Mouse (Mus musculus) spleen, postnatal 36 days (tissue): ENCODE measurements at regions not wholly inside any gene's neighbourhood (a gene's known extent, or its start where the extent isn't known, plus 50 kb on each side); places are given as distances from the start of the nearest gene placed in this dataset.
A peak's percentile ranks its signal among the peaks of the same experiment; 100 is the strongest.
"Not testable (repeated sequence)": the region's sequence is repeated elsewhere in the genome, so short reads cannot be mapped to it uniquely, and the experiment has no call there.

Experiments used
- DNase-seq, 2 experiments: peaks; one replicate each; pipeline ENCODE4 v3.0.0; 2022; ENCODE audit warnings: low spot score in 2 of 2, mixed read lengths in 1 of 2

GRCm38 (mm10) chr5:40177982-40178748 is 422.9 kb upstream of the Hs3st1 start:
- DNase-seq: no peak

- no peak for DNase-seq
Measured at GRCm38 (mm10) chr5:40136740-40137285, 381.5 kb upstream of the Hs3st1 start.

- no peak for DNase-seq
Measured at GRCm38 (mm10) chr5:40124337-40124736, 369.1 kb upstream of the Hs3st1 start.

- DNase-seq: no peak
Measured at GRCm38 (mm10) chr5:40116849-40117248, 361.6 kb upstream of the Hs3st1 start.

DNA sequence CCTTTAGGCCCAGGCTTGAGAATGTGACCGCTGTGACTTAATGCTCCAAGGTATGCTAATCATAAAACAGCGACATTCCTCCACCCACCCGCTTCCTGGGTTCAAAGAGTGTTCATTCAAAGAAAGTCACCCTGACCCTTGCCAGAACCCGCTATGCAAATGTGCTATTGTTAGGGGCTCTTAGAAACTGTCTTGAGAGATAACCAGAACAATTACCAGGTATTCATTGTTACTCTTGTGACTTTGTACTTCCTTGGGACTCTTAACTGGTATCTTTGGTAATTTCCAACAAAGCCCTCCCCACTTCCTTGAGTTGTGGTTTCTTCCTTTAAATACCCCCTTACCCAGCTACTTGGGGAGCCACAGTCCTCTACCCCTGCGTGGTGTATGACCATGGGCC is 334.3 kb upstream of the Hs3st1 start:
- not testable (repeated sequence) for DNase-seq

- DNase-seq: no peak
Measured at GRCm38 (mm10) chr5:40045288-40045687, 290.0 kb upstream of the Hs3st1 start.

DNA sequence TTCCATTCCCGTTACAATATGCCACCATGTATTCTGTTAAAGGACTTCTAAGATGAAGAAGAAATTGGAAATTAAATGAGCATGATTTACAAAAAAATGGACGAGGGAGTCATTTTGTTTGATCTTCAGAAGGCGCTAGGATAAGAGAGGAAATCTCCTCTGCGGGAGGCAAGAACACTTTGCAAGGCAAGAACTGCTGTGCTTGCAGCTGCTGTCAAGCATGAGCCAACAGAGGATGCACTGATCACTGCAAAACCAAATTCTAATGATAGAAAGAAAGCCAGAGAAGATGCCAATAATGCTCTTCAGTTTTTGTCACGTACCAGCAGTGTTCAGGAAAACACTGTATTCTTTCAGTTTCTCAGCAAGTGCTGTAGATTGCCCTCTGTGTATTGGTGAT is 279.2 kb upstream of the Hs3st1 start:
- no peak for DNase-seq

- DNase-seq: no peak
Measured at GRCm38 (mm10) chr5:40033686-40034085, 278.4 kb upstream of the Hs3st1 start.

DNA sequence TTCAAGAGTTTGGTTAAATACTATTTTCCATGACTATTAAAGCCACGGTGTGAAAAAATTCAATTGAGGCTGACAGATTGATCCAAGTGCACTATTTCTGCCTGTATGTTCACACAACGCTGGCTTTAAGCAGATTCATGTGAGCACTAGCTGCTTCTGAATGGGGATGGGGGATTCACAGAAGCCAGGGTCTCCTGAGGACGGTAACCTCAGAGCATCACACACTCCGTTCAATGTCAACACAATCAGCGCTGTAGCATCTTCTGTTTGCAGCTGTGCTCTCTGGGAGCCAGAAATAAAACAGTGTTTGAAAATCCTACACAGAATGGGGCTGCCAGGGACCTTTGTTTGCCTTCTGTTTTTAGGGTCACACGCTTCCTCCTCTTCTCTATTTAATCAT is 275.0 kb upstream of the Hs3st1 start:
- DNase-seq: no peak

GRCm38 (mm10) chr5:40015946-40016345 is 260.7 kb upstream of the Hs3st1 start:
- DNase-seq: no peak

DNA sequence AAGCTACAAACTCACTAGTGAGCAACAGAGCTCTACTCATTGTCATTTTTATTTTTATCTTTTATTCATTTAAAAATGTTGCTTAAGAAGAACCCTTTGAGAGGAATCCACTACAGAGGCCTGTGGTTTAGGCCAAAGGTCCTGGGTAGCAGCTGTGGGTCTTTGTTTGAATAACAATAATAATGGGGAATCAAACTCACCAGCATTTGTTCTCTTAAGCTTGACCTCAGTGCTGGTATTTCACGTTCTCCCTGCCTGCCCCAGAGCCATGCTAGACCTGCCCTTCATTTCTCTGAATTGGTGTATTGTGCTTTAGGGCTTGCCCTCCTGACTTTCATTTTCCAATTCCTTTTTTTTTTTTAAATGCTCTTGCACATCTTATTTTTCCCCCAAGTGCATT is 232.8 kb upstream of the Hs3st1 start:
- DNase-seq: no peak

- DNase-seq: no peak
Measured at GRCm38 (mm10) chr5:39964371-39964770, 209.1 kb upstream of the Hs3st1 start.

DNA sequence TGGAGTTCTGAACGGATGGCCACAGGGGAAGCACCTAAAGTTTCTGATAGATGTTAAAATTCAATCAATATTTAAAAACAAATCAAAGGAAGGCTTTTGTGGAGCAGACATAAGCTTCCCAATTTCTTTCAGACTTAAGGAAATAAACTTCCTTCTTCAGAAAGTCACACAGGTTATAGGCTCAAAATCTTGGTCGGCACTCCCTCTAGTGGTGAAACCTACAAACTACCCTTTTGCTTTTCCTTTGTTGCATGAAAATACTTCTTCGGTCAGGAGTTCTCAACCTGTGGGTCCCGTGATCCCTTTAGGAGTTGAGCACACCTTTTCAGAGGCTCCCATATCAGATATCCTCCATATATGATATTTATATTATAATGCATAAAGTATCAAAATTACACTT is 205.7 kb upstream of the Hs3st1 start:
- peak in 1 of 2 experiments; percentile 1 for DNase-seq

DNA sequence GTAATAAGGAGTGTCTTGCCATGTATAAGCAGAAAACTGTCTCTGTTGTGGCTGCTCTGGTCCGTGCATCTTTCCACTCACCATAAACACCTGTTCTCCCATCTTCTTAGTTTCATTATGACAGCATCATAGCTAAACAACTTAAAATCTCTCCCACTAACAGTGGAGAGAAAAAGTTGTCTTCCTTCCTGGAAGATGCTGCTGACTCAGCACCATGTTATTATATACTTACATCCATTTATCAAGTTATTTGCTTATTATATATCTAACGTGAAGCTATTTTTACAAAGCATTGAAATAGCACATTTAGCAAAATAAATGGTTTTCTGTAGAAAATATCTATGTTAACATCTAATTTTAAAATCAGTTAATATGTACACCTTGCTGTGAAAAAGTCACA is 180.3 kb upstream of the Hs3st1 start:
- DNase-seq: no peak

- no peak for DNase-seq
Measured at GRCm38 (mm10) chr5:39931890-39932289, 176.6 kb upstream of the Hs3st1 start.

- DNase-seq: no peak
Measured at GRCm38 (mm10) chr5:39909369-39909768, 154.1 kb upstream of the Hs3st1 start.

DNA sequence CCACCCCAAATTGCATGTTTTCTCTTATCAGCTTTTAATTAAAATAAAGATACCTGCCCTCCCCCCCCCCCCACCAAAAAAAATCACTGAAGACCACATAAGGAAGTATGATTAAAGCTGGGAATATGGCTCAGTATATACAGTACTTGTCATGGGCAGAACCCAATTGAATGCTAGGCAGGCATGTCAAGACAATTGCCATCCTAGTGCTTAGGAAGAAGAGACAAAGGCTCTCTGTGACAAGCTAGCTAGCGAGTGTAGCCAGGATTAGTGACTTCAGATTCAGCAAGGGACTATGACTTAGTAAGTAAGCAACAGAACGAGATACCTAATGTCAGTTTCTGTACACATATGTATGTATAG is 116.4 kb upstream of the Hs3st1 start:
- DNase-seq: no peak

DNA sequence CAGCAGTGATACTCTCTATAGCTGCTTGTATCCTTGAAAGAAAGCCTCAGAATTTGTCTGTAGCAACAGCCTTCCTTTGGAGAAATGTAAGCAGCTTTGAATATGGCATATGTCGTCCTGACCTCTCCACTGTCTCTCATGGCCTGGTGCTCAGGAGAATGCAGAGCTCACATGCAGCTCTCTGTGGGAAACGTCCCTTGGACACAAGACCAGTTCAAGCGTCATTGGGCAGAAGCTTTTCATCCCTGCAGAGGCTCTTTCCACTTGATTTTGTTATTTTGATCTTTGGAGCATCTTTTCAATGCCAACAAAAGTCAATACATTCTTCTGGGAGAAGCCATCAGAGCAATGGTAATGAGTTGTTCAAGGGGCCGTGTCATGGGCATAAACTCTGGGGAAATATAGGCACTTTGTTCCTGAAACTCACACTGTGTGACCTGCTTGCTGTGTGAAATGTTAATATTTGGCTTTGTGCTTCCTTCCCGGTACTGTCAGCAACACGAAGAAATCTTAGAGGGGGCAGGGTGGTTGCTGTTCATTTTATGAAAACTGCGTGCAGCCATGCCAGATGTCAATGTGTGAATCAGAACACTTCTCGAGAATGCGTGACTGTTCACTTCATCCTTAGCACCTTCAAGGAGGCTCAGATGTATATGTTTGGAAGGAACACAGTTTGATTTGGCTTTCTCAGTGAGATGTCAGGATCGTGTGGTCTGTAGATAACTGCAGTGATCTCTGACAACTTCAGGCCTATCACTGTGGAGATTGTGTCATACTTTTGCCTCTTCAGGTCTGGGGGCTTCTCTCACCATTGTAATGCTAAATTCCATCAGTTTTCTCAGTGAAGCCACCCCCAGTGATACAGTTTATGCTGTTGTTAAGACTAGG is 115.8 kb upstream of the Hs3st1 start:
- no peak for DNase-seq

GRCm38 (mm10) chr5:39857192-39857591 is 101.9 kb upstream of the Hs3st1 start:
- no peak for DNase-seq

GRCm38 (mm10) chr5:39856616-39857156 is 101.4 kb upstream of the Hs3st1 start:
- DNase-seq: no peak

DNA sequence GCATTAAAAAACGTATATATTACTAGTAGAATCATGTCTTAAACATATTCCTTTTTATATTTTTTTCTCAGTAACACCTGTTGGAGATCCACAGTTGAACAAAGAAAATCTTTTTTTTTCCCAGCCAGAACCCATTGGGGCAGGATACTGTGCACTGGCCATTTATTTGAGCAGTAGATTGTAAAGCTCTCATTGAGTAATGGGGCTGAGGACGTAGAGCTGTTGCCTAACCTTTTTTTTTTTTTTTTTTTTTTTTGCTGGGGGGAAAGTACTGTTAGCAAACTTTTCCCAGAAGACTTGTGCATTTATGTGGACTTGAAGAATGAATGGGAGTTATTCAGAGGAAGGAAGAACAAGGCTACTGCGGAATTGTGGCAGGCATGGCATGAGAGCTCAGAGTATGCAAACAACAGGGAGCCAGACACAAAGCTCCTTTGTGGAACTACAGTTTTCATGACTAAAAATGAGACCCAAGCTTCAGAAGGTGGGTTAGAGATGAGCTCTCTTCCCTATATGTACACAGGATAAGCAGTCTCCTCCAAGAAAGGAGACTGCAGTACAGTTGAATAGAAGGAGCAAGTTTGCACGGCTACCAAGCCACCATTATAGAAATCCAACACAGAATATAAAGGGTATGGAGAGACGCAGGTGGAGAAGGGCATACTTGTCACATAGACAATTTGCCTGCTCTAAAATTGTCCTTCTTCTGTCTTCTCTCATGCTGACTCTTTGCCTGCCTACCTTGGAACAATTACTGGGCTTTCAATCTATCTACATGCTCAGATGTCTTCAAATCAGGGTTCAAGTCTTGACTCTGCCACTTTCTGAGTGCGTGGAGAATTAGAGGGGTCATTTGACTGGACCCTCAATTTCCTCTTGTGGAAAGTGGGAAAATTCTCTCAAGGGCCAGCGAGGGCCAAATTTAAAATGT is 100.7 kb upstream of the Hs3st1 start:
- no peak for DNase-seq
